Mouse (Mus musculus) NIH3T3 (cell line): ENCODE results near the gene Gltpd2.
"Not testable (repeated sequence)": the region's sequence is repeated elsewhere in the genome, so short reads cannot be mapped to it uniquely, and the experiment has no call there.

ENCODE experiments used
- DNase-seq: peaks from one replicate; pipeline ENCODE4 v3.0.0-alpha.2; 2012; ENCODE audit warnings: low read depth

Gltpd2 gene

GRCm38 (mm10) chr11:70518923-70519322, at the start of gene Gltpd2:
Gltpd2 (plus strand) TSS chr11:70519196.
- DNase-seq = no peak

GRCm38 (mm10) chr11:70469764-70470163, 49.2 kb upstream of the Gltpd2 start:
- DNase-seq = no peak

GRCm38 (mm10) chr11:70472716-70473115, 46.3 kb upstream of the Gltpd2 start:
- no peak for DNase-seq

GRCm38 (mm10) chr11:70473291-70473690, 45.7 kb upstream of the Gltpd2 start:
- not testable (repeated sequence) for DNase-seq

- DNase-seq = no peak
Observed at GRCm38 (mm10) chr11:70474872-70475534, 44.0 kb upstream of the Gltpd2 start.

GRCm38 (mm10) chr11:70485498-70485897, 33.5 kb upstream of the Gltpd2 start:
- peak; percentile 63 for DNase-seq

- no peak for DNase-seq
Observed at GRCm38 (mm10) chr11:70487816-70488215, 31.2 kb upstream of the Gltpd2 start.

GRCm38 (mm10) chr11:70489138-70489537, 29.9 kb upstream of the Gltpd2 start:
- no peak for DNase-seq

- DNase-seq = no peak
Observed at GRCm38 (mm10) chr11:70489684-70490083, 29.3 kb upstream of the Gltpd2 start.

GRCm38 (mm10) chr11:70499566-70500475, 19.2 kb upstream of the Gltpd2 start:
- DNase-seq = peak; percentile 75

GRCm38 (mm10) chr11:70500476-70500812, 18.6 kb upstream of the Gltpd2 start:
- DNase-seq = no peak

- no peak for DNase-seq
Observed at GRCm38 (mm10) chr11:70502018-70502417, 17.0 kb upstream of the Gltpd2 start.

GRCm38 (mm10) chr11:70504970-70505369, 14.0 kb upstream of the Gltpd2 start, which contains the start of gene Tm4sf5:
Tm4sf5 (plus strand) TSS chr11:70505244.
- DNase-seq = no peak

GRCm38 (mm10) chr11:70506385-70506784, 12.6 kb upstream of the Gltpd2 start:
- DNase-seq = peak; percentile 84

GRCm38 (mm10) chr11:70506962-70507515, 12.0 kb upstream of the Gltpd2 start:
- no peak for DNase-seq

GRCm38 (mm10) chr11:70509753-70510564, 9.0 kb upstream of the Gltpd2 start:
- DNase-seq = peak; percentile 61

- DNase-seq = peak; percentile 51
Observed at GRCm38 (mm10) chr11:70511242-70511641, 7.8 kb upstream of the Gltpd2 start.

GRCm38 (mm10) chr11:70511825-70512224, 7.2 kb upstream of the Gltpd2 start:
- no peak for DNase-seq

- DNase-seq = no peak
Observed at GRCm38 (mm10) chr11:70512709-70513342, 6.2 kb upstream of the Gltpd2 start.

- no peak for DNase-seq
Observed at GRCm38 (mm10) chr11:70513520-70513919, 5.5 kb upstream of the Gltpd2 start.

GRCm38 (mm10) chr11:70514288-70514687, 4.7 kb upstream of the Gltpd2 start, which contains the start of gene Vmo1:
Vmo1 (minus strand) TSS chr11:70514616.
- DNase-seq = no peak
